Mouse (Mus musculus) E14TG2a.4 (cell line): ENCODE measurements around the gene Tlx2.

Source experiments
- H3K27me3 ChIP-seq: 2 replicates; pipeline ENCODE4 v1.6.1; 2014; ENCODE audit warnings: low read length, control low read depth; ENCODE audit not compliant: insufficient read depth
- H3K36me3 ChIP-seq: 2 replicates; pipeline ENCODE4 v1.6.1; 2014; ENCODE audit warnings: low read length, control low read depth; ENCODE audit not compliant: insufficient read depth
- H3K4me1 ChIP-seq: replicated peaks from 2 replicates; pipeline ENCODE4 v1.6.1; 2014; ENCODE audit warnings: low read depth, low read length, control low read depth
- H3K4me3 ChIP-seq: replicated peaks from 2 replicates; pipeline ENCODE4 v1.5.1; 2014; ENCODE audit warnings: mild to moderate bottlenecking, low read length
- H3K9me3 ChIP-seq: 2 replicates; pipeline ENCODE4 v1.6.1; 2014; ENCODE audit warnings: low read length, control low read depth
- CTCF ChIP-seq: conservative IDR thresholded peaks from 2 replicates; pipeline ENCODE4 v1.5.1; 2014; ENCODE audit warnings: low read length
- NANOG ChIP-seq: IDR thresholded peaks from 2 replicates; pipeline ENCODE4 v1.6.1; 2014; ENCODE audit warnings: borderline replicate concordance, low read length, mixed read lengths
- POU5F1 ChIP-seq: IDR thresholded peaks from 2 replicates; pipeline ENCODE4 v1.6.1; 2014; ENCODE audit warnings: low read length, borderline replicate concordance

The Tlx2 gene

DNA sequence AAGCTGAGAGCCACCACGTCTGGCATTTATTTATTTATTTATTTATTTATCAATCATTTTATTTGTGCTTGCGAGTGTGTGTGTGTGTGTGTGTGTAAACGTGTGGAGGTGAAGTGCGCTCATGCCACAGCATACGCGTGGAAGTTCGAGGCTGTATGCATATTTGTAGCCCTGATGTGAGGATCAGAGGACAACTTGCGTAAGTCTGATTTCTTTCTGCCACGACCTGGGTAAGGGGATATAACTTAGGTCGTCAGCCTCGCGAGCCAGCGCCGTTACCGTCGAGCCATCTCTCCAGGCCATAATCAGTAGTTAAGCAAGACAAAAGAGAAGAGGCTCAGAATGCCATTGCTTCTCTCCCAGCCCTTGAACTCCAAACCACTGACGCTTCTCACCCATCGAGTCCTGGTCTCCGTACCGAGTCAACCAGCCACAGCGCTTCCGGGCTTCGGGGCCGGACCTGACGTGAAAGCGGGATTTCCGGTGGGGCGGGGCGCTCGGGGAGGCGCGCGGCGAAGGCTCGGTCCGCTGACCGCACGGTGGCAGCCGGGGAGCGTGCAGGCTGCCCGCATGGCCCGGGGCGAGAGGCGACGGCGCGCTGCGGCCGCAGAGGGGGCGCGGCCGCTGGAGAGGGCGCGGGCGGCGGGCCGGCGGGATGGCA lies 45.0 kb upstream of the Tlx2 start, which contains the start of gene Mogs:
Mogs (plus strand) TSS at position 486 of the 661 bp plus-strand sequence.
- Histone ChIP-seq H3K9me3 (no peaks in the 10 kb centered on the region), H3K4me1 (peaks cover 59% of the 10 kb centered on the region), H3K4me3 (peak within 1 kb of the TSS; percentile 89), H3K27me3 (no peaks in the 10 kb centered on the region), H3K36me3 (peaks cover 47% of the 10 kb centered on the region)
- TF ChIP-seq NANOG (no peak), CTCF (no peak), POU5F1 (no peak)

DNA sequence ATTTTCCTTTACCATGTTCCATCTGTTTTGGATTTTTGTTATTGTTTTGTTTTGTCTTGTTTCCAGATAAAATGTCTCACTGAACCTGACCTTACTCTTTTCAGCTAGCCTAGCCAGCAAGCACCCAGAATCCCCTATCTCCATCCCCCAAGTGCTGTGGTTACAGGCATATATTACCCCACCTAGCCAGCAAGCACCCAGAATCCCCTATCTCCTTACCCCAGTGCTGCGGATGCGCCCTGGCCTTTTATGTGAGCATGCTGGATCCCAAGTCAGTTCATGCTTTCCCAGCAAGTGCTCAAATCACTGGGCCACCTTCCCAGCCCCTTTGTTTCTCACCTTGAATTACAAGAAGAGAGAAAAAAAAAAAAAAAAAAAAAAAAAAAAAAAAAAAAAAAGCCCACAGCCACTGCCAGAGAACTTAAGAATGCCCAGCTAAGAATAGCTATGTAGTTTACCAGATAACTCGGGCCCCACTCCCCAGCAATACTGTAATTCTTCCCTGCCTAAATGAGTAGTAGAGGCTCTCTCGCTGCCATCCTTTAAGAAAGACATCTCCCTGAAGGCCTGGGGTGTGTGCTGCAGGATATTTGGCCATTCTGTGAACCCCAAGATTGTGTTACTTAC lies 41.5 kb upstream of the Tlx2 start:
- no peak for TF ChIP-seq CTCF
- no peak for TF ChIP-seq POU5F1
- TF ChIP-seq NANOG, result no peak
- H3K4me3 ChIP-seq, result no peak overlapping the region
- peaks cover 24% of the 10 kb centered on the region for H3K36me3 ChIP-seq
- no peaks in the 10 kb centered on the region for H3K27me3 ChIP-seq
- no peaks in the 10 kb centered on the region for H3K9me3 ChIP-seq
- peaks cover 48% of the 10 kb centered on the region for H3K4me1 ChIP-seq

DNA sequence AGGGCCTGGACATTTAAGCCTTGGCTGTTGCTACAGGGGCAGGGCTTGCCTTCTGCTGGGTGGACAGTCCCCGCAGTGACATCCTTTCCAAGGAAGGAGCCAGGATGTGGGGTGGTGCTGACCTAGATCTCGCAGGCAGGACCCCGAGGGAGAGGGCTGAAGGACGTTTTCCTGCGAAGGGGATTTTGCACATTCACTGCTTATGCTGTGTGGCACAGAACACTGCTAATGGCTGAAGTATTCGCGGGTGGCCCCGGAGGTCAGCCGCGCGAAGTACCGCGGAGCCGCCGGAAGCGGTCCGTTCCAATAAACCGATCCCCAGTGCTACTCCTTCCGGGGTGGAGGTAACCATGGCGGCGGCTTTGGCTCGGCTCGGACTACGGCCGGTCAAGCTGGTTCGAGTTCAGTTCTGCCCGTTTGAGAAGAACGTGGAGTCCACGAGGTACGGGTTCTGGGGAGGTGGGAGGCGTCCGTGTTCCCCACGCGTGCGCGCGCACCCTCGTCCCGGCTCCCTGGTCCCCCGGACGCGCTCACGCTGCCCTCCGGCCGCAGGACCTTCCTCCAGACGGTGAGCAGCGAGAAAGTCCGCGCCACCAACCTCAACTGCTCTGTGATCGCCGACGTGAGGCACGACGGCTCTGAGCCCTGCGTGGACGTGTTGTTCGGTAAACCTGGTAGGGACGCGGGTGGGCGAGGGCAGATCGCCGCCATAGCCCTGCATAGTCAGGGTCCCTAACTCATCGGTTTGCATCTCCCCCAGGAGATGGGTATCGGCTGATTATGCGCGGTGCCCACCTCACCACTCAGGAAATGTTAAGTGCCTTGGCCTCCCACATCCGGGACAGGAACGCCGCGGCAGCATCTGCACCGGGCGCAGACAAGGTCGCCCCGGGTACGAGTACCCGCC lies 38.9 kb upstream of the Tlx2 start, which contains the start of gene Mrpl53:
Mrpl53 (plus strand) TSS at position 279 of the 907 bp plus-strand sequence.
- TF ChIP-seq POU5F1 (no peak), NANOG (no peak)
- Histone ChIP-seq H3K9me3 (no peaks in the 10 kb centered on the region), H3K4me1 (peaks cover 32% of the 10 kb centered on the region), H3K27me3 (peaks cover 7% of the 10 kb centered on the region; the same call in 1 of the 2 replicates), H3K4me3 (peak within 1 kb of the TSS; percentile 98), H3K36me3 (peaks cover 25% of the 10 kb centered on the region)

DNA sequence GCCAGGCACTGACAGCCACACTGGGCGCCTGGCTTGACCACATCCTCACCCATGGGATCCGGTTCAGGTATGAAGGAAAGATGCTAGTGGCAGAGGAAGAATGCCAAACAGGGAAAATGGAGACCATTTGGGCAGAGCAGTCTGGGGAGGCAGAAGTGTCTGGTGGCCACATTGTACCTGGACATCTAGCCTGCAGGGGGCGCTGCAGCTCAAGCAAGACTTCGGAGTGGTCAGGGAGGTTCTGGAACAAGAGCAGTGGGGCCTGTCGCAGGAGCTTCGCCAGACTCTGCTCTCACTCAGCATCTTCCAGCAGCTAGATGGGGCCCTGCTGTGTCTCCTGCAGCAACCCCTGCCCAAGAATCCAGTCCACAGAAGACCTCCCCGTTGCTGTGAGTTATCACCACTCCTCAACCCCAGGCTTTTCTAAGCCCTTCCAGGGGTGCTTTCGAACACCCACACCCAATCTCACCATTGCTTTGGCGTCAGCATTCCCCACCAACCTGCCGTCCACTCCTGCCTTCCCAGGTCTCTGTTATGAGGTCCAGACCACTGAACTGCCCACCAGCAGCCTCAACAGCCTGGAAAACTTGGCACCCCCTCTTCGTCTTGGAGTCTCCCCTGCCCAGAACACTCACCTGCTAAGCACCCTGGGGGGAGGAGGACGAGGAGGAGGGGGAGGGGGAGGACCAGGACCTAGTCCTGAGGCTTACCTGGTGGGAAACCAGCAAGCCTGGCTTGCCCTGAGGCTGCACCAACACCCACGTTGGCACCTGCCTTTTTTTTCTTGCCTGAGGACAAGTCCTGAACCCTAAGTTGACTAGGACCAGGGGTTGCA lies 37.7 kb upstream of the Tlx2 start:
- Histone ChIP-seq H3K4me1 (peaks cover 38% of the 10 kb centered on the region), H3K4me3 (peak overlapping the region; percentile 98), H3K27me3 (peaks cover 15% of the 10 kb centered on the region), H3K36me3 (peaks cover 25% of the 10 kb centered on the region), H3K9me3 (no peaks in the 10 kb centered on the region)
- TF ChIP-seq POU5F1, result no peak
- peak; percentile 71 for TF ChIP-seq CTCF

- no peaks in the 10 kb centered on the region for H3K9me3 ChIP-seq
- no peak for TF ChIP-seq NANOG
- TF ChIP-seq POU5F1, result no peak
- TF ChIP-seq CTCF, result no peak
- H3K4me1 ChIP-seq, result peaks cover 41% of the 10 kb centered on the region
- H3K27me3 ChIP-seq, result peaks cover 37% of the 10 kb centered on the region
- H3K36me3 ChIP-seq, result peaks cover 13% of the 10 kb centered on the region; the same call in 1 of the 2 replicates
- H3K4me3 ChIP-seq, result no peak overlapping the region
These were observed 34.1 kb upstream of the Tlx2 start for GRCm38 (mm10) chr6:83104158-83104557.

GRCm38 (mm10) chr6:83103130-83103650 lies 33.1 kb upstream of the Tlx2 start:
- H3K36me3 ChIP-seq, result peaks cover 13% of the 10 kb centered on the region; the same call in 1 of the 2 replicates
- no peak overlapping the region for H3K4me3 ChIP-seq
- no peak for TF ChIP-seq NANOG
- no peak for TF ChIP-seq POU5F1
- TF ChIP-seq CTCF, result no peak
- peaks cover 44% of the 10 kb centered on the region for H3K27me3 ChIP-seq
- peaks cover 36% of the 10 kb centered on the region for H3K4me1 ChIP-seq
- H3K9me3 ChIP-seq, result no peaks in the 10 kb centered on the region

DNA sequence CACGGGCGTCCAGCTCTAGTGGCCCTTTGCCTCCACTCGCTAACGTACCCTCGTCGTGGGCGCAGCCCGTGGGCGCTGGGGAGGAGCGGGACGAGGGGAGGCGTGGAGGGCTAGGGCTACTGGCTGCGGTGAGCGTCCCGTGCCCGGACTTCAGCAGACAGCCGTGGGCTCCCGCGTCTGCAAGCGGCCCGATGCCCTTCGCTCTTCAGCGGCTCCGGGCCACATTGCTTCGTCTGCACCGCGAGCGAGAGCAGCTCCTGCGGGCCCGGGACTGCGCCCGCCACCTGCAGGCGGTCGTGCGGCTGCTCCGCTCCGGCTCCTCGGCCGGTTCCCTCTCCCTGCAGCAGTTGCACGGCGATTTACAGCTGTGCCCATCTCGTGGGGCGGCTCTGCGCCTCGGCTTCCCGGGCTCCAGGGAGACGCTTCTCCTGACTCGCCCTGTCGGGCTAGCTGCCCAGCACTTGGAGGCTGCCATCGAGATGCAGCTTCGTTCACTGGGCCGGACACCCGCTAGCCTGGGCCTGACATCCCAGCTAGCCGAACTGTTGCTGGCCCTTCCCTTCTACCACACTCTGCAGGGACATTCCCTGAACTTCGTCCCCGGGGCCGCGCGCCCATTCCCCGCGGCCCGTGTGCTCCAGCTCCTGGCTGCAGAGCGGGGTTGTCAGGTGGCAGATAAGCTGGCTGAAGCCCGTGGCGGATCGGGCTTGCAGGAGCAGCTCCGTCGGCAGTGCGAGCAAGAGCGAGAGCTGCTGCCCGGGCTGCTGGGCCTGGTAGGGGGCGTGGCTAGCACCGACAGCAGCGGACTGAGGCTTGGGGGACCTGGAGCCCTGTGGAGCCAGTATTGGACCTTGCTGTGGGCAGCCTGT lies 31.8 kb upstream of the Tlx2 start:
- H3K27me3 ChIP-seq, result peaks cover 48% of the 10 kb centered on the region
- H3K4me3 ChIP-seq, result peak overlapping the region; percentile 94
- TF ChIP-seq POU5F1 (no peak), CTCF (no peak), NANOG (no peak)
- H3K9me3 ChIP-seq, result no peaks in the 10 kb centered on the region
- H3K36me3 ChIP-seq, result peaks cover 7% of the 10 kb centered on the region; the same call in 1 of the 2 replicates
- peaks cover 24% of the 10 kb centered on the region for H3K4me1 ChIP-seq
